Mouse (Mus musculus) cerebellum, adult 8-10 months (tissue): ENCODE measurements at regions not wholly inside any gene's neighbourhood (a gene's known extent, or its start where the extent isn't known, plus 50 kb on each side); places are given as distances from the start of the nearest gene placed in this dataset.

Experiments
- DNase-seq: peaks from one replicate; pipeline ENCODE4 v3.0.0; 2022

- DNase-seq: no peak
These were observed 141.7 kb upstream of the Sgk1 start for GRCm38 (mm10) chr10:21740256-21740655.

GRCm38 (mm10) chr10:21741575-21741974, 140.4 kb upstream of the Sgk1 start:
- no peak for DNase-seq

- DNase-seq: no peak
These were observed 139.8 kb upstream of the Sgk1 start for GRCm38 (mm10) chr10:21741976-21742745.

- DNase-seq: no peak
These were observed 138.6 kb upstream of the Sgk1 start for GRCm38 (mm10) chr10:21743396-21743795.

- DNase-seq: no peak
These were observed 137.5 kb upstream of the Sgk1 start for GRCm38 (mm10) chr10:21744341-21744955.

GRCm38 (mm10) chr10:21745940-21746487, 136.0 kb upstream of the Sgk1 start:
- DNase-seq: no peak

- DNase-seq: no peak
These were observed 135.3 kb upstream of the Sgk1 start for GRCm38 (mm10) chr10:21746713-21747112.

GRCm38 (mm10) chr10:21751326-21751725, 130.7 kb upstream of the Sgk1 start:
- no peak for DNase-seq

GRCm38 (mm10) chr10:21752392-21752791, 129.6 kb upstream of the Sgk1 start:
- DNase-seq: no peak

- DNase-seq: no peak
These were observed 127.0 kb upstream of the Sgk1 start for GRCm38 (mm10) chr10:21754763-21755548.

- peak; percentile 8 for DNase-seq
These were observed 126.3 kb upstream of the Sgk1 start for GRCm38 (mm10) chr10:21755717-21756116.

- no peak for DNase-seq
These were observed 125.2 kb upstream of the Sgk1 start for GRCm38 (mm10) chr10:21756811-21757210.

- DNase-seq: no peak
These were observed 123.9 kb upstream of the Sgk1 start for GRCm38 (mm10) chr10:21758122-21758521.

GRCm38 (mm10) chr10:21762516-21762915, 119.5 kb upstream of the Sgk1 start:
- no peak for DNase-seq

- DNase-seq: no peak
These were observed 118.7 kb upstream of the Sgk1 start for GRCm38 (mm10) chr10:21763017-21763964.

- no peak for DNase-seq
These were observed 117.9 kb upstream of the Sgk1 start for GRCm38 (mm10) chr10:21764090-21764489.

GRCm38 (mm10) chr10:21764891-21765290, 117.1 kb upstream of the Sgk1 start:
- no peak for DNase-seq

GRCm38 (mm10) chr10:21773548-21773947, 108.4 kb upstream of the Sgk1 start:
- no peak for DNase-seq

- DNase-seq: no peak
These were observed 106.5 kb upstream of the Sgk1 start for GRCm38 (mm10) chr10:21775441-21775840.

GRCm38 (mm10) chr10:21775911-21776761, 105.8 kb upstream of the Sgk1 start:
- no peak for DNase-seq

GRCm38 (mm10) chr10:21776762-21777080, 105.3 kb upstream of the Sgk1 start:
- no peak for DNase-seq
